ENCODE assay signal across 12 mouse cellular contexts in genomic region chr7:51499396-51499795, GRCm38 (mm10). TPM values are rescaled to one million over a fixed set of nuclear protein-coding genes. Genes with fewer than 3 reads are reported as not detected.
DNase-seq lines count a peak whose midpoint lies in the region; ATAC-seq and TF ChIP-seq lines count a peak whose summit lies in the region.
"Had no signal": no experiment of that assay in that cellular context is flagged by ENCODE, and none has a peak within 500 bp of the region (broad histone marks: within the 10 kb centered on the region; RNA-seq: fewer than 3 reads in every experiment).

No protein-coding gene starts in this region.

- no peaks in the 10 kb centered on the region for H3K4me1 ChIP-seq in forebrain, embryonic 14.5 days (ENCODE audit: control insufficient read depth, insufficient read depth, low read length)
- H3K4me1 ChIP-seq in forebrain, embryonic 16.5 days (replicated peaks; ENCODE audit: control insufficient read depth, insufficient read depth, low read length): no peaks in the 10 kb centered on the region
- no peaks in the 10 kb centered on the region for H3K4me1 ChIP-seq in limb, embryonic 14.5 days (ENCODE audit: control insufficient read depth, insufficient read depth, low read length)
- peaks cover 5% of the 10 kb centered on the region; the same call in 1 of the 2 replicates for H3K4me1 ChIP-seq in limb, embryonic 10.5 days
- H3K4me1 ChIP-seq: hindbrain, embryonic 15.5 days; limb, embryonic 13.5 days had no signal

- no peak overlapping the region for H3K4me2 ChIP-seq in forebrain, embryonic 14.5 days (ENCODE audit: low read length)
- no peak overlapping the region for H3K4me2 ChIP-seq in forebrain, embryonic 16.5 days (ENCODE audit: low read length)
- no peak overlapping the region for H3K4me2 ChIP-seq in limb, embryonic 14.5 days (replicated peaks; ENCODE audit: low read depth, low read length, severe bottlenecking)
- H3K4me2 ChIP-seq: hindbrain, embryonic 15.5 days; limb, embryonic 13.5 days had no signal

- no peak overlapping the region for H3K4me3 ChIP-seq in forebrain, embryonic 14.5 days (ENCODE audit: low read depth, low read length)
- no peak overlapping the region for H3K4me3 ChIP-seq in forebrain, embryonic 16.5 days (replicated peaks; ENCODE audit: low read length)
- H3K4me3 ChIP-seq in limb, embryonic 14.5 days (replicated peaks; ENCODE audit: low read length): no peak overlapping the region
- H3K4me3 ChIP-seq in limb, embryonic 10.5 days: no peak overlapping the region
- H3K4me3 ChIP-seq: hindbrain, embryonic 15.5 days; limb, embryonic 13.5 days had no signal

- peak; percentile 72 for DNase-seq in forebrain, embryonic 14.5 days (ENCODE audit: low spot score)
- DNase-seq in limb, embryonic 14.5 days (ENCODE audit: low spot score): peak; percentile 6
- no peak for DNase-seq in limb, embryonic 10.5 days (ENCODE audit: low spot score)
- peak; percentile 66 for DNase-seq in brain, adult 2 months (ENCODE audit: low read depth, low spot score)
- peak; percentile 3 for DNase-seq in retina, adult 2 months (ENCODE audit: low read depth, low spot score)
- no peak for DNase-seq in adrenal gland, adult 8-10 months
- DNase-seq in layer of hippocampus, adult 9-10 months (ENCODE audit: low spot score): no peak
- DNase-seq: heart, adult 18-20 months had no signal

- no peaks in the 10 kb centered on the region for H3K36me3 ChIP-seq in forebrain, embryonic 14.5 days (ENCODE audit: control insufficient read depth, insufficient read depth, low read length)
- no peaks in the 10 kb centered on the region for H3K36me3 ChIP-seq in forebrain, embryonic 16.5 days (ENCODE audit: control insufficient read depth, insufficient read depth)
- no peaks in the 10 kb centered on the region for H3K36me3 ChIP-seq in limb, embryonic 14.5 days (ENCODE audit: control insufficient read depth, insufficient read depth, low read length)
- no peaks in the 10 kb centered on the region for H3K36me3 ChIP-seq in limb, embryonic 10.5 days
- H3K36me3 ChIP-seq: hindbrain, embryonic 15.5 days; limb, embryonic 13.5 days had no signal

- WGBS in forebrain, embryonic 14.5 days: 41% methylated on average over 2 of the region's 2 CpGs
- 40% methylated on average over 2 of the region's 2 CpGs for WGBS in forebrain, embryonic 16.5 days
- 41% methylated on average over 2 of the region's 2 CpGs for WGBS in limb, embryonic 14.5 days
- 43% methylated on average over 2 of the region's 2 CpGs for WGBS in limb, embryonic 10.5 days

- no peaks in the 10 kb centered on the region for H3K9me3 ChIP-seq in forebrain, embryonic 14.5 days (replicated peaks; ENCODE audit: control insufficient read depth, low read length)
- no peaks in the 10 kb centered on the region for H3K9me3 ChIP-seq in forebrain, embryonic 16.5 days (ENCODE audit: control insufficient read depth, low read length)
- H3K9me3 ChIP-seq in limb, embryonic 14.5 days (ENCODE audit: control insufficient read depth, low read length): no peaks in the 10 kb centered on the region
- H3K9me3 ChIP-seq in limb, embryonic 10.5 days (replicated peaks): no peaks in the 10 kb centered on the region
- H3K9me3 ChIP-seq: hindbrain, embryonic 15.5 days; limb, embryonic 13.5 days had no signal

- no peak overlapping the region for H3K9ac ChIP-seq in forebrain, embryonic 14.5 days (ENCODE audit: low read length)
- no peak overlapping the region for H3K9ac ChIP-seq in forebrain, embryonic 16.5 days (replicated peaks; ENCODE audit: low read depth, low read length)
- no peak overlapping the region for H3K9ac ChIP-seq in limb, embryonic 14.5 days (ENCODE audit: low read depth, low read length, severe bottlenecking)
- H3K9ac ChIP-seq: hindbrain, embryonic 15.5 days; limb, embryonic 13.5 days had no signal

- TF ChIP-seq POLR2A in limb, embryonic 14.5 days (IDR thresholded peaks at IDR 0.05; ENCODE audit: borderline replicate concordance, extremely low read depth, insufficient read depth, insufficient read length): no peak

- ATAC-seq in forebrain, embryonic 14.5 days: no peak; the same call in 1 of the 2 replicates
- no peak for ATAC-seq in forebrain, embryonic 16.5 days
- no peak for ATAC-seq in limb, embryonic 14.5 days (ENCODE audit: low FRiP score, low read depth)

- no peaks in the 10 kb centered on the region for H3K27me3 ChIP-seq in forebrain, embryonic 14.5 days (replicated peaks; ENCODE audit: control insufficient read depth, insufficient read depth, low read length)
- no peaks in the 10 kb centered on the region for H3K27me3 ChIP-seq in forebrain, embryonic 16.5 days (replicated peaks; ENCODE audit: control insufficient read depth, insufficient read depth, low read length)
- H3K27me3 ChIP-seq in limb, embryonic 14.5 days (ENCODE audit: control insufficient read depth, insufficient read depth, low read length): no peaks in the 10 kb centered on the region
- no peaks in the 10 kb centered on the region for H3K27me3 ChIP-seq in limb, embryonic 10.5 days (ENCODE audit: low read depth, poor library complexity, severe bottlenecking)
- H3K27me3 ChIP-seq: CH12.LX; hindbrain, embryonic 15.5 days; limb, embryonic 13.5 days had no signal

- H3K27ac ChIP-seq in forebrain, embryonic 14.5 days (ENCODE audit: low read depth, low read length): no peak overlapping the region
- H3K27ac ChIP-seq in forebrain, embryonic 16.5 days (ENCODE audit: low read length): no peak overlapping the region
- no peak overlapping the region for H3K27ac ChIP-seq in limb, embryonic 14.5 days (replicated peaks; ENCODE audit: low read depth, low read length)
- no peak overlapping the region for H3K27ac ChIP-seq in limb, embryonic 10.5 days
- H3K27ac ChIP-seq: hindbrain, embryonic 15.5 days; limb, embryonic 13.5 days had no signal

RNA-seq across cellular contexts. Expression of gene Ano5, which starts 11.4 kb away (rescaled TPM):
- 0.21 and 0.28 TPM in 2 replicates for polyA plus RNA-seq in forebrain, embryonic 14.5 days (2014; fragmentation: Nextera tagmentation; extraction: Ambion mirVana)
- polyA plus RNA-seq in forebrain, embryonic 16.5 days (2015; fragmentation: Nextera tagmentation; extraction: Ambion mirVana): 0.20 and 0.47 TPM in 2 replicates
- 1.4 and 1.5 TPM in 2 replicates for polyA plus RNA-seq in limb, embryonic 14.5 days (2012; rRNA removed)
- 1.4 and 2.2 TPM in 2 replicates for polyA plus RNA-seq in limb, embryonic 14.5 days (2014; fragmentation: Nextera tagmentation; extraction: Ambion mirVana)
- 0.01 TPM in 1 of 2 replicates, not detected in the other for polyA plus RNA-seq in limb, embryonic 10.5 days (2016; fragmentation: Nextera tagmentation; extraction: Ambion mirVana)
- under 1 TPM; 0.07 to 0.26 (median 0.20) TPM for total RNA-seq in adrenal gland, adult 8-10 months (2022)
- total RNA-seq: CH12.LX had no signal

Comparison
In these comparisons a context has a peak if more than half of its experiments do, and no peak if none do; other contexts are left out.
1. DNase-seq: peak in forebrain, embryonic 14.5 days (single experiment), limb, embryonic 14.5 days (single experiment), brain, adult 2 months (single experiment) and retina, adult 2 months (single experiment); none in limb, embryonic 10.5 days (single experiment), adrenal gland, adult 8-10 months (single experiment) and layer of hippocampus, adult 9-10 months (single experiment).